Mouse (Mus musculus) small intestine, adult 2 months (tissue): ENCODE data around the gene Gm20662.

Experiments
- CTCF ChIP-seq: fragments of 200-500 bp; IDR thresholded peaks from 2 replicates; pipeline ENCODE4 v1.5.1; 2012; ENCODE audit warnings: low read depth, mild to moderate bottlenecking, control low read depth, inconsistent platforms, low read length, moderate library complexity, mixed read lengths; ENCODE audit not compliant: insufficient replicate concordance, insufficient read length; ENCODE audit errors: extremely low read depth
- POLR2A ChIP-seq: fragments of 200-500 bp; IDR thresholded peaks from 2 replicates; pipeline ENCODE4 v1.6.1; 2012; ENCODE audit warnings: low read depth, mild to moderate bottlenecking, control low read depth, inconsistent platforms, low read length, moderate library complexity

GRCm38 (mm10) chr9:107992197-107992596, 4.0 kb upstream of the Gm20662 start, which contains the start of gene Cdhr4:
- TF ChIP-seq POLR2A (no peak), CTCF (no peak)
